Mouse (Mus musculus): Measurements from ENCODE around the gene Bin2.

Bin2 gene

GRCm38 (mm10) chr15:100669337-100669736 is at the start of gene Bin2:
Gene Bin2, minus strand, starts transcription at chr15:100669553.
- DNase-seq (ENCODE audit: low spot score), result no peak

- DNase-seq (ENCODE audit: low spot score), result no peak
Measured at GRCm38 (mm10) chr15:100718572-100718971, 49.2 kb upstream of the Bin2 start.

- DNase-seq (ENCODE audit: low spot score), result no peak
Measured at GRCm38 (mm10) chr15:100717933-100718332, 48.6 kb upstream of the Bin2 start.

GRCm38 (mm10) chr15:100715399-100715993 is 46.1 kb upstream of the Bin2 start:
- no peak for DNase-seq (ENCODE audit: low spot score)

GRCm38 (mm10) chr15:100714470-100714869 is 45.1 kb upstream of the Bin2 start:
- DNase-seq (ENCODE audit: low spot score), result no peak

- no peak for DNase-seq (ENCODE audit: low spot score)
Measured at GRCm38 (mm10) chr15:100710838-100711237, 41.5 kb upstream of the Bin2 start.

- DNase-seq (ENCODE audit: low spot score), result no peak
Measured at GRCm38 (mm10) chr15:100708433-100709078, 39.2 kb upstream of the Bin2 start.

- DNase-seq (ENCODE audit: low spot score), result no peak
Measured at GRCm38 (mm10) chr15:100706226-100706625, 36.9 kb upstream of the Bin2 start.

GRCm38 (mm10) chr15:100705376-100705775 is 36.0 kb upstream of the Bin2 start:
- no peak for DNase-seq (ENCODE audit: low spot score)

GRCm38 (mm10) chr15:100703913-100704312 is 34.6 kb upstream of the Bin2 start:
- DNase-seq (ENCODE audit: low spot score), result no peak

GRCm38 (mm10) chr15:100701856-100702255 is 32.5 kb upstream of the Bin2 start:
- DNase-seq (ENCODE audit: low spot score), result no peak

GRCm38 (mm10) chr15:100701108-100701507 is 31.8 kb upstream of the Bin2 start:
- DNase-seq (ENCODE audit: low spot score), result no peak

GRCm38 (mm10) chr15:100700424-100700823 is 31.1 kb upstream of the Bin2 start:
- DNase-seq (ENCODE audit: low spot score), result no peak

GRCm38 (mm10) chr15:100699386-100699785 is 30.0 kb upstream of the Bin2 start:
- no peak for DNase-seq (ENCODE audit: low spot score)

- DNase-seq (ENCODE audit: low spot score), result no peak
Measured at GRCm38 (mm10) chr15:100698078-100698477, 28.7 kb upstream of the Bin2 start.

- no peak for DNase-seq (ENCODE audit: low spot score)
Measured at GRCm38 (mm10) chr15:100694406-100694805, 25.1 kb upstream of the Bin2 start.

GRCm38 (mm10) chr15:100691990-100692389 is 22.6 kb upstream of the Bin2 start:
- no peak for DNase-seq (ENCODE audit: low spot score)

- DNase-seq (ENCODE audit: low spot score), result no peak
Measured at GRCm38 (mm10) chr15:100687430-100687971, 18.1 kb upstream of the Bin2 start, which contains the start of gene Cela1. Gene Cela1, minus strand, starts transcription at chr15:100687921.

- no peak for DNase-seq (ENCODE audit: low spot score)
Measured at GRCm38 (mm10) chr15:100686989-100687388, 17.6 kb upstream of the Bin2 start.

GRCm38 (mm10) chr15:100686434-100686833 is 17.1 kb upstream of the Bin2 start:
- no peak for DNase-seq (ENCODE audit: low spot score)

- no peak for DNase-seq (ENCODE audit: low spot score)
Measured at GRCm38 (mm10) chr15:100685849-100686248, 16.5 kb upstream of the Bin2 start.

GRCm38 (mm10) chr15:100685255-100685654 is 15.9 kb upstream of the Bin2 start:
- no peak for DNase-seq (ENCODE audit: low spot score)

GRCm38 (mm10) chr15:100684450-100684849 is 15.1 kb upstream of the Bin2 start:
- no peak for DNase-seq (ENCODE audit: low spot score)

- DNase-seq (ENCODE audit: low spot score), result peak; percentile 69
Measured at GRCm38 (mm10) chr15:100683041-100683440, 13.7 kb upstream of the Bin2 start.
